Mouse (Mus musculus): ENCODE measurements around the gene Cxcl15. TPM values are rescaled to one million over a fixed set of nuclear protein-coding genes. Genes with fewer than 3 reads are reported as not detected.
A peak's percentile ranks its signal among the peaks of the same experiment; 100 is the strongest.

Cxcl15 gene
- polyA plus RNA-seq, 1 experiment = not detected

DNA sequence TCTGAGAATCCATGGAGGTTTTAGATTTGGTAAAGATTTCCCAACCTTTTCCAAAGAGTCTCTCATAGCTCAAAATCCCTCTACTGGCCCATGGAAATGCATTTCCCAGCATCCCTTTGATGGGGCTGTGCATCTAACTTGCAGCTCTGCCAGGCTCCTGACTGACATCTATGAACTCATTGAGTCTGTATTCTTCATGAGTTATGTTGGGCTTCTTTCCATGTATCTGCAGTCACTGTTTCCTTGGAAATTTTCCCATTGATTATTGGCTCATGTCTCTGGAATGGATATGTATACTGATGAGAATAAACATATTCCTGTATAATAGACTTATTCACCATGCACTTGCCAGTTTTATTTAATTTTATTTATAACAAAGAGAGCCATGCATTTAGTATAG lies 11.7 kb downstream of the Cxcl15 start:
- H3K79me2 ChIP-seq (ENCODE audit: control insufficient read depth, insufficient read depth) = no peaks in the 10 kb centered on the region
- TF ChIP-seq MAX (IDR thresholded peaks at IDR 0.05; ENCODE audit: low read depth) (no peak), E2F4 (IDR thresholded peaks at IDR 0.05; ENCODE audit: insufficient read depth) (no peak), MYOD1 (IDR thresholded peaks at IDR 0.05; ENCODE audit: control insufficient read depth in 1 of 3, insufficient read length in 2 of 3, low read depth in 2 of 3) (no peak), REST (IDR thresholded peaks at IDR 0.05; ENCODE audit: insufficient read depth, insufficient read length) (no peak), POLR2A (IDR thresholded peaks at IDR 0.05; ENCODE audit: insufficient read length, low read depth) (no peak), CEBPB (IDR thresholded peaks at IDR 0.05; ENCODE audit: insufficient read depth, poor library complexity, severe bottlenecking) (no peak), TCF12 (IDR thresholded peaks at IDR 0.05; ENCODE audit: insufficient read depth, poor library complexity, severe bottlenecking) (no peak), TCF3 (IDR thresholded peaks at IDR 0.05; ENCODE audit: insufficient read length, low read depth) (no peak), POLR2AphosphoS2 (IDR thresholded peaks at IDR 0.05; ENCODE audit: insufficient read length, low read depth) (no peak), SRF (IDR thresholded peaks at IDR 0.05; ENCODE audit: control insufficient read depth, insufficient read length, low read depth) (no peak), MYOG (IDR thresholded peaks at IDR 0.05; ENCODE audit: control insufficient read depth in 1 of 3, insufficient read depth in 1 of 3, insufficient read length in 2 of 3, low read depth in 2 of 3) (no peak), USF1 (IDR thresholded peaks at IDR 0.05; ENCODE audit: low read depth) (no peak)
- H3ac ChIP-seq (ENCODE audit: control insufficient read depth, insufficient read length) = no peak overlapping the region
- no peaks in the 10 kb centered on the region for H3K27me3 ChIP-seq (ENCODE audit: control insufficient read depth, insufficient read depth, insufficient read length)
- H3K4me3 ChIP-seq = no peak overlapping the region
- H3K36me3 ChIP-seq (ENCODE audit: control insufficient read depth, insufficient read depth) = no peaks in the 10 kb centered on the region
- no peak overlapping the region for H3K4me2 ChIP-seq (ENCODE audit: low read depth)

DNA sequence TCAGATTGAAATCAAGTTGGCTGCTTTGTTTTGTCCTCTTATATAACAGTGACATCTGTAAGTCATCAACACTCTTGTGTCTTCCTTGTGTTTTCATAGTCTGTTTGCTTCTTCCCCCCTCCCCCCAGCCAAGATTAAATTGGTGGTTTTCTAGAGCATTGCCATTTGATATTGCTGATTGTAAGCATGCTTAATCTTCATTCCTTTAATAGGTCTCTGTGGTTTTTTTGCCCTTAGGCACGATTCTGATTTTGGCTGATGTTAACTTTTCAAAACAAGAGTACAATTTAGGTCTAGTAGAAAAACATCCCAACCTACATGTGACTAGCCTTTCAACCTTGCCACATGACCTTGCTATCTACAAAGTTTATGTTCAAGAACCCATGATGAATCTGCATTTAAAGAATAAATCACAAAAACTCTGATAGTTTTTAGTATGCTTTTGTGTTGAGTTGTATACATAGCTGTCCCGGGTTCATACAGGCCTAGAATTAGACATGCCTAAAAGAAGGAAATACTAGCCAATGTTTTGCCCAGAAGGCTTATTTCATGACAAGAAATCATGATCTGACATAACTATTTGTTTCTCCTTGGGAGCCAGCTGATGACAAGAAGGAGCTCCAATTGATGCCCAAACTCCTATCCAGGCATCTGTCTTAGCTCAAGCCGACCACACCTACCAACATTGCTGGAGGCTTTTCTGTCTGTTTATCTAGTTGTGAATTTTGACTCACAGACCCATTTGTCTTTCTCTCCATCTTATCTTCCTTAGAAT lies 13.0 kb downstream of the Cxcl15 start:
- Histone ChIP-seq H3K27me3 (ENCODE audit: control insufficient read depth, insufficient read depth, insufficient read length) (no peaks in the 10 kb centered on the region), H3K36me3 (ENCODE audit: control insufficient read depth, insufficient read depth) (no peaks in the 10 kb centered on the region), H3K4me2 (ENCODE audit: low read depth) (no peak overlapping the region), H3K79me2 (ENCODE audit: control insufficient read depth, insufficient read depth) (no peaks in the 10 kb centered on the region), H3ac (ENCODE audit: control insufficient read depth, insufficient read length) (no peak overlapping the region), H3K4me3 (no peak overlapping the region)
- no peak for TF ChIP-seq REST (IDR thresholded peaks at IDR 0.05; ENCODE audit: insufficient read depth, insufficient read length)

DNA sequence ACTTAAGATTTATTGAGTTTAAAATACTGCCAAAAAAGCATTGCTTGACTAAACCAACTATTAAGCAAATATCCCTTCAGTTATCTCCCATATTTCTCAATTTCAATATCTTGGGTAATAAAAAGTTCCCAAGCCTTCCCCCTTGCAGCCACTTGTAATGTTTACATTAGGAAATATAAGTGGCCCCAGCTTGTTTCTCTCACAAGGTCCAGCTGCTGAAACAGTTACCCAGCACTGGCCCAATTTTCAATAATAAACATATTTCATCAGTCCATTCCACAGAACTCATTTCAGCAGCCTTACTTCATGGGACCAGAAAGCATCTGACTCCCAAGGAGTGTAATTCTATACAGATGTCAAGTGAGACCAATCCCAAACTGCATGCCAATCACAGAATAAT lies 25.4 kb downstream of the Cxcl15 start:
- TF ChIP-seq REST (IDR thresholded peaks at IDR 0.05; ENCODE audit: insufficient read depth, insufficient read length) (no peak), CEBPB (IDR thresholded peaks at IDR 0.05; ENCODE audit: insufficient read depth, poor library complexity, severe bottlenecking) (no peak), USF1 (IDR thresholded peaks at IDR 0.05; ENCODE audit: low read depth) (no peak)
- H3K4me2 ChIP-seq (ENCODE audit: low read depth) = no peak overlapping the region
- no peak overlapping the region for H3K4me3 ChIP-seq
- H3K79me2 ChIP-seq (ENCODE audit: control insufficient read depth, insufficient read depth) = no peaks in the 10 kb centered on the region
- no peak overlapping the region for H3ac ChIP-seq (ENCODE audit: control insufficient read depth, insufficient read length)
- no peaks in the 10 kb centered on the region for H3K36me3 ChIP-seq (ENCODE audit: control insufficient read depth, insufficient read depth)
- H3K27me3 ChIP-seq (ENCODE audit: control insufficient read depth, insufficient read depth, insufficient read length) = no peaks in the 10 kb centered on the region

GRCm38 (mm10) chr5:90832145-90832767 lies 37.9 kb downstream of the Cxcl15 start:
- Histone ChIP-seq H3K27me3 (ENCODE audit: control insufficient read depth, insufficient read depth, insufficient read length) (no peaks in the 10 kb centered on the region), H3K4me2 (ENCODE audit: low read depth) (peak overlapping the region; percentile 92), H3K79me2 (ENCODE audit: control insufficient read depth, insufficient read depth) (no peaks in the 10 kb centered on the region), H3K36me3 (ENCODE audit: control insufficient read depth, insufficient read depth) (no peaks in the 10 kb centered on the region), H3ac (ENCODE audit: control insufficient read depth, insufficient read length) (no peak overlapping the region), H3K4me3 (no peak overlapping the region)
- no peak for TF ChIP-seq SRF (IDR thresholded peaks at IDR 0.05; ENCODE audit: control insufficient read depth, insufficient read length, low read depth)
- no peak for TF ChIP-seq MYOD1 (IDR thresholded peaks at IDR 0.05; ENCODE audit: control insufficient read depth in 1 of 3, insufficient read length in 2 of 3, low read depth in 2 of 3)
- TF ChIP-seq POLR2A (IDR thresholded peaks at IDR 0.05; ENCODE audit: insufficient read length, low read depth) = no peak
- TF ChIP-seq TCF3 (IDR thresholded peaks at IDR 0.05; ENCODE audit: insufficient read length, low read depth) = no peak
- no peak for TF ChIP-seq POLR2AphosphoS2 (IDR thresholded peaks at IDR 0.05; ENCODE audit: insufficient read length, low read depth)
- no peak for TF ChIP-seq MYOG (IDR thresholded peaks at IDR 0.05; ENCODE audit: control insufficient read depth in 1 of 3, insufficient read depth in 1 of 3, insufficient read length in 2 of 3, low read depth in 2 of 3)
- TF ChIP-seq USF1 (IDR thresholded peaks at IDR 0.05; ENCODE audit: low read depth) = no peak

DNA sequence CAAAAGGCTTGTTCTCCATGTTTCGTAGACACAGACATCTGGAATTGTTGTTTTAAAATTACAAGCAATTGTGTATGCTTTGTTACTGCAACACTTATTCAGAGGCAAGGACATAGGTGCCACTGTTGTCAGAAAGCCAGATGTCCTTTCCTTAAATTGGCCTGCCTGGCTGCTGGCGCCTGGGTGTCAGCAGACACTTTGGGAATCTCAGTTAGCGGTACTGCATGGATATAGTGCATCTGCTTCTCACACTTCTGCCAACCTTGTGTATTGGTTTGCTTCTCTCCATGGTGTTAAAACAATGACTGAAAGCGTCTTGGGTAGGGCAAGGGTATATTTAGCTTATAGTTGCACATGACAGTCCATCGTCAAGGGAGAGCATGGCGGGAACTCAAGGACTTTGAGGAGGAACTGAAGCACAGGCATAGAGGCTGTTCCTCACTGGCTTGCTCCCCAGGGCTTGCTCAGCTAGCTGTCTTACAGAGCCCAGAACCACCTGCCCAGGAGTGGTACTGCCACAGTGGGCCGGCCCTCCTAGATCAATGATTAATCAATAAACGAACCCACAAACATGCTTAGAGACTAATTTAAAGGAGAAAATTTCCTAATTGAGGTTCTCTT lies 38.5 kb downstream of the Cxcl15 start:
- Histone ChIP-seq H3K4me3 (no peak overlapping the region), H3K27me3 (ENCODE audit: control insufficient read depth, insufficient read depth, insufficient read length) (no peaks in the 10 kb centered on the region), H3K36me3 (ENCODE audit: control insufficient read depth, insufficient read depth) (no peaks in the 10 kb centered on the region), H3K79me2 (ENCODE audit: control insufficient read depth, insufficient read depth) (no peaks in the 10 kb centered on the region), H3K4me2 (ENCODE audit: low read depth) (peak overlapping the region; percentile 92), H3ac (ENCODE audit: control insufficient read depth, insufficient read length) (no peak overlapping the region)
- no peak for TF ChIP-seq SRF (IDR thresholded peaks at IDR 0.05; ENCODE audit: control insufficient read depth, insufficient read length, low read depth)
- TF ChIP-seq E2F4 (IDR thresholded peaks at IDR 0.05; ENCODE audit: insufficient read depth) = no peak
- TF ChIP-seq POLR2A (IDR thresholded peaks at IDR 0.05; ENCODE audit: insufficient read length, low read depth) = no peak
- TF ChIP-seq REST (IDR thresholded peaks at IDR 0.05; ENCODE audit: insufficient read depth, insufficient read length) = no peak
